Mouse (Mus musculus) heart, adult 8-10 months (tissue): ENCODE measurements at regions not wholly inside any gene's neighbourhood (a gene's known extent, or its start where the extent isn't known, plus 50 kb on each side); places are given as distances from the start of the nearest gene placed in this dataset.

Experiments used
- DNase-seq: peaks from one replicate; pipeline ENCODE4 v3.0.0; 2022; ENCODE audit warnings: low spot score

DNA sequence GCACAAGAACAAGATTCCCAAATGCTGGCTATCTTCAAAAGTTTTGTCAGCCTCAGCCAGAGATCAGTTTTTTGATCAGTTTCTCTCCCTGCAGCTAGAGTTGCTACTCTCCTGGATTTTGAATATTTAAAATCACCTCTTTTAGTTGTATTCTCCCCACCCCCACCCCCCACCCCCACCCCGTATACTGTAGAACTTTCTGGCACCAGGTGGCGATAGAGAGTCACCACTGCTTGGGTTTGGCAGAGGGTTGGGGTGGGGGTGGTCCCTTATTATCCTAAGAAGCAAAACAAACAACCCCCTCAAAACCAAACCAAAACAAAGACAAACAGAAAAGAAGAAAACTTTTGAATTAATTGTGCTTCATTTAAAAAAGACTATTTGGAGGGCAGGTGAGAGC, 122.0 kb downstream of the Dkk1 start:
- DNase-seq = no peak

DNA sequence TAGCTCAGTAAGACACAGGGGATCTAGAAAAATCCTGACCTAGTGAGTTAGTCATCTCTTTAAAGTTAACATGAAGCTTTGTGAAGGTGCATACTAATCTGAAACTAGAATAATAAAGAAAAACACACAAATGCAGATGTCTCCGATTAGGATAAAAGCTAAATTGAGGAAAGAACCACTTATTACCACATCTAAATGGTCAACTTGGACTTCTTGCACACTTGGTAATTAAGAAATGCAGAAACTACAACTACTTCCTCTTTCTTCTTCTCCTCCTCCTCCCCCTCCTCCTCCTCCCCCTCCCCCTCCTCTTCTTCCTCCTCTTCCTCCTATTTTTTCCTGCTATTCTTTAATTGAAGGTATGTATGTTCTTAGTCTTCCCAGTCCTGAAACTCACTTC, 116.3 kb downstream of the Dkk1 start:
- no peak for DNase-seq

DNA sequence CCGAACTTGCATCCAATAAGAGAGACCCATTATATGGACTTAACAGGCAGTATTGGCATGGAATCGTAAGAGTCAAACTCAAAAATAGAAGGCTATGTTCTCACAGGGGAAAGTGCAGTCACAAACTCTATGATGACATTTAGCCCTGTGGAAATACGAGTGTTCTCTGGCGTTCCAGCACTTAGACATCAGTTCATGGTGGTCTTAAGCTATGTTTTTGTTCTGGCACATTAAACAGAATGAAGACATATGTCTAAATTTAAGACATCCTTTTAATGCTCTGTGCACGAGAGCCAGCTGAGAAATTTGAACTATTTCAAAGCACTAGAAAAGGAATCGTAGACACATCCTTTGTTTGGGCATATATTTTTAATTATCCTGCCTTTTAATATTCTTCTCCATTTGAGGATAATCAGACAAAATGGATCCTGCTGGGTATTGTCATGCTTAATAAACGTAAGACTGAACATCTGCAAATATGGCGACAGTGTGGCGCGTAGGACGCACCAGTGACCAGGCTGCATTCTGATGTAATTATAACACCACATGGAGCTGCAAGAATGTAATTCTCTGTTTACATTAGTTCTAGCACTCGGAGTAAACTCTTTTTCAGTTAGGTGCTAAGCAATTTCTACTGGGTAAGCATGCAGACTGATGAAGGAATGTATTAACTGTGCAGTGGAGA, 114.3 kb downstream of the Dkk1 start:
- DNase-seq = no peak

DNA sequence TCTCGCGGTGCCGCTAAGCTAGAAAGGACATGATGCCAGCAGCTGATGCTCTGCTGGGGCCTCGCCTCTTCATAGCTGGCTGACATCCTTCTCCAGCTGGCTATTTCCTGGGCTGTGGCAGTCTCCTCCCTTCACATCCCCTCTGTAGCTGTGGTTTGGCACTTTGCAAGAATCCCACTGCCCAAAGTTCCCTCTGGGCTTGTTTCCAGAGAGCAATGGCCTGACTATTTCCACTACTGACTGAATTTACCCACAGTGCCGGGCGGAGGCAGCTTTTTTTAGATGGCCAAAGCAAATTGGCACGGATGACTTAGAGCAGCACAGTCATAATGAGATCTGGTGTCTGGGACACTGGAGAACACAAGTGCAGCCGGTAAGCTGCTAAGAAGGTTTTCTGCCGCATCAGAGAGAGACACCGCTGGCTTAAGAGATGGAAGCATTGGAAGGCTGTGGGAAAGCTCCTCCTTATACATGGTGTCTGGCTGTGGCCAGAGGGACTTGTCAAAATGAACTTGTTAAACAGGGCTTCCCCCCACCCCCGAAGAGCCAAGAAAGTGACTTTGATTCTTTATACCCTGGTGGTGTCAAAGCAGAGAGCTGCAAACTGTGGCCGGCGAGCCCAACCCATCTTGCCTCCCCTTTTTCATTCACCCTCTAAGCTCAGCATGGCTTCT, 98.5 kb downstream of the Dkk1 start:
- no peak for DNase-seq

DNA sequence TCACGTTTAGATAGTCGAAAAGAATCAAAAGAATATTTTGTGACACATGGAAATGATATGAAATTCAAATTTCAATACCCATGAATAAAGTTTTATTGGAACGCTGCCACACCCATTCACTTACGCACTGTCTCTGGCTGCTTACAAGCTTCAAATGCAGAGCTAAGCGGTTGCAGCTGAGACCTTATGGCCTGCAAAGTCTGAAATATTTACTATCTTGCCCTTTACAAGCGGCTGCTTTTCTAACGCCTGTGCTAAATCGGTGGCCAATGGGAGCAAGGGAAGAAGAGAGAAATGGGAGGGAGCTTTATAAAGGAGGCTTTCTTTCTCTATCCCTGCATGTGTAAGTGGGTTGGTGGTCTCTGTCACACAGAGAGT, 97.9 kb downstream of the Dkk1 start:
- DNase-seq = no peak

DNA sequence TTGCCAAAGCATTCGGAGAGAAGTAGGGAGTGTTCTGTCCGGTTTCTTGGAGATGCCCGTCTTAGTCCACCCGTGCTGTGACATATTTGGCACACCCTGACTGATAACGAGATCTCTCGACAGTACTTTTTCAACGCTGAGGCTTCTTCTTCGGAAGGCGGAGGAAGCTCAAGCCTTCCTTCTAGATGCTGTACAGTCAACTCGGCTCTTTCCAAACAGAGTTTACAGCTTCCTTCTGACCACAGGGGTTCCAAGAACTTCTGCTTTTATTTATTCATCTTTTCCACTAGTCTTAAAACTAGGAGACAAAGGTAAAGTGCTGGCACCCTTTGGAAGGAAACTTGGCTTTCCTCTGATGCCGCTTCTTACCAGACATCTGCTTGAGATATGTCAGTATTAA, 96.8 kb downstream of the Dkk1 start:
- no peak for DNase-seq

DNA sequence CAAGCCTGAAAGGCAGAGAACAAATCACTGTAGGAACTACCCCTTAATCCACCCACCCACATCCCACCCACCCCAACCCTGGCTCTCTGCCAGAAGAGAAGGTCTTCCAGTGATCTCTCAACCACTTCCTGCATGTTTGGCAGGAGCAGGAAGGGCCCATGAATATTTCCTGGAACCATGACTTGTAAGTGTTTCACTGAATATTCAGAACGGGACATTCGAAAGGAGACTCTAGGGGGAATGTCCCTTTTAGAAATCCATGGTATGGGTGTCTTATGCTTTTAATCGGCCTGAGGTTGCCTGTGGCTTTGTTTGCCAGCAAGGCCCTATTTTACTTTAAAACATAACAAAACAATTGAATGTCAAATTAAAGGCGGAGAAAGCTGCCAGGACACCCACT, 66.0 kb downstream of the Dkk1 start:
- DNase-seq = no peak

DNA sequence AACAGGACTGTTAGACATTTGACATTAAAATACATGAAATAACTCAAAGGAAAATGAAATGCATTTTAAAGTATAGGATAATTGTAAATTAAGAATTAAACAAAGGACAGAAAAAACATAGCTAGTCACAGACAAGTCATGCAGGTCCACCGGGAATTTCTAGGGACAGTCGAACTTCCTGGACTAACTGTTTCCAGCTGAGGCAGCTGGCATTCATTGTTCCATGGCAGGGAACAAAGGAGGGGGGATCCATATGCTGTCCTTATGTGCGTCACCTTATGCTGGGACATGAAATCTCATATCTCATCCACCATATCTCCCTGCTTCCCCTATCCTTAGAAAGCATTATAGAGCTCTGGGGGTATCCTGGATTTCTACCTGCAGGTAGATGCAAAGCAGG, 59.7 kb downstream of the Dkk1 start:
- no peak for DNase-seq

DNA sequence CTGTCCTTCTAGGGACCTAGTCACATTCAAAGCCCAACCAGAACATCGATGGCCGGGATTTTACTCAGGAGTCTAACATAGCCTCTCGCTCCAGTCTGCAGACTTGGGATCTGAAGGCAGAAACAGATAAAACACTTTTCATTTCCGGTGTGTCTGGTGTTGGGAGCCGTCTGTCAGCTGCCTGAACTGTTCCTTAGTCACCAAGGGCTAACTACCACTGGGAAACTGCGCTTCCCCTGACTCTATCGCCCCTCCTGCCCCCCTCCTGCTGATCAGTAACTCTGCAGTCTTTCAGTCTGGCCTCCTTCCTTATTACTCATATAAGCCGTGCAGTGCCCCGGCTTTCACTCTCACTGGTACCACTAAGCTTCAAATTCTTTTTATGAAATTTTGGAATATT, 58.5 kb downstream of the Dkk1 start:
- no peak for DNase-seq
